Mouse (Mus musculus): ENCODE measurements around the gene Aprt. TPM values are rescaled to one million over a fixed set of nuclear protein-coding genes. Genes with fewer than 3 reads are reported as not detected.

Gene Aprt
- total and polyA plus RNA-seq, 3 experiments: 239 to 287 TPM; not detected in 1

DNA sequence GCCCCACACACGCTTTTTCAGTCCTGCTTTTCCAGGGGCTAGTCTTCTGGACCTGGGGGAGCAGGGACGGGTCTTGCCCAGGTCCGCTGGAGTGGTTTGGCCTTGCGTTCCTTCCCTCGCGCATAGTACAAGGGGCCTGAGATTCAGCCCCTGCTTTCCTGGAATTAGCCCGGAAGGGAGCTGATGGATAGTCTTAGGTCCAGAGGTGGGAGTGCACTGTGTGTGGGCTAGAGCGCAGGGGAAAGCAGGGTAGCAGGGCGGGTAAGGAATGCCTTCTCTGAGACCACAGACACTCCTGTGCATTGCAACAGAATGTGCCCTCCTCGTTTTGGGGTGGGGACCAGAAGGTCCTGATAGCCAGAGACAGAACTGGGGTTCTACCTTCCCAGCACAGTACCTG, 407 bp upstream of the Aprt start:
- H3K27ac ChIP-seq (ENCODE audit: control insufficient read depth, low read depth, low read length): no peak overlapping the region
- peaks cover 0 to 10% of the 10 kb centered on the region in 2 experiments; a peak in 2 of 4 replicates for H3K36me3 ChIP-seq (ENCODE audit: control insufficient read depth in 1 of 2, insufficient read depth in 2 of 2, low read length in 2 of 2)
- no peak overlapping the region for H3K9ac ChIP-seq (ENCODE audit: control insufficient read depth, low read depth, low read length, poor library complexity, severe bottlenecking)
- no peaks in the 10 kb centered on the region for H3K9me3 ChIP-seq (replicated peaks; ENCODE audit: insufficient read depth, low read length)
- TF ChIP-seq SMC3 (IDR thresholded peaks at IDR 0.05; ENCODE audit: low read depth, low read length) (no peak), CHD2 (IDR thresholded peaks at IDR 0.05; ENCODE audit: low read length) (no peak), MAZ (IDR thresholded peaks at IDR 0.05; ENCODE audit: low read depth, low read length) (no peak), POLR2AphosphoS5 (IDR thresholded peaks at IDR 0.05; ENCODE audit: borderline replicate concordance, low read depth, low read length) (no peak), RCOR1 (IDR thresholded peaks at IDR 0.05; ENCODE audit: low read depth, low read length) (no peak), HCFC1 (IDR thresholded peaks at IDR 0.05; ENCODE audit: low read depth, low read length) (no peak), GABPA (IDR thresholded peaks at IDR 0.05; ENCODE audit: low read depth, low read length) (no peak), ZNF384 (IDR thresholded peaks at IDR 0.05; ENCODE audit: low read depth, low read length) (no peak), RAD21 (IDR thresholded peaks at IDR 0.05; ENCODE audit: low read depth, low read length) (no peak), ZC3H11A (IDR thresholded peaks at IDR 0.05; ENCODE audit: low read depth, low read length) (no peak), ZMIZ1 (IDR thresholded peaks at IDR 0.05; ENCODE audit: low read depth, low read length) (no peak), E2F4 (IDR thresholded peaks at IDR 0.05; ENCODE audit: borderline replicate concordance, low read depth, low read length) (no peak), UBTF (IDR thresholded peaks at IDR 0.05; ENCODE audit: borderline replicate concordance, insufficient read depth, low read depth, low read length) (no peak), USF1 (IDR thresholded peaks at IDR 0.05; ENCODE audit: low read depth, low read length) (no peak), NRF1 (IDR thresholded peaks at IDR 0.05; ENCODE audit: insufficient read depth, low read depth, low read length, poor library complexity, severe bottlenecking) (no peak), EP300 (IDR thresholded peaks at IDR 0.05; ENCODE audit: low read depth in 1 of 2, low read length in 2 of 2) (no peak), MXI1 (IDR thresholded peaks at IDR 0.05; ENCODE audit: low read depth, low read length) (no peak)
- no peak overlapping the region for H3K4me3 ChIP-seq (ENCODE audit: control insufficient read depth in 1 of 2, insufficient read depth in 1 of 2, low read depth in 2 of 2, low read length in 2 of 2)
- H3K27me3 ChIP-seq (ENCODE audit: control insufficient read depth in 1 of 2, insufficient read depth in 2 of 2, low read length in 2 of 2): no peaks in the 10 kb centered on the region
- peaks cover 4 to 10% of the 10 kb centered on the region in 2 experiments; a peak in 3 of 4 replicates for H3K4me1 ChIP-seq (ENCODE audit: control insufficient read depth in 1 of 2, insufficient read depth in 2 of 2, low read length in 2 of 2)
- DNase-seq (ENCODE audit: low read depth, low spot score): no peak
- H3K79me2 ChIP-seq (ENCODE audit: control insufficient read depth, insufficient read depth, low read length, poor library complexity): peaks cover 13% of the 10 kb centered on the region

GRCm38 (mm10) chr8:122575735-122576647, 718 bp downstream of the Aprt start:
- no peak for TF ChIP-seq NRF1 (IDR thresholded peaks at IDR 0.05; ENCODE audit: insufficient read depth, low read depth, low read length, poor library complexity, severe bottlenecking)
- TF ChIP-seq POLR2A (IDR thresholded peaks at IDR 0.05; ENCODE audit: control insufficient read depth in 1 of 2, insufficient read depth in 1 of 2, low read depth in 1 of 2, low read length in 2 of 2, poor library complexity in 1 of 2): peak in 1 of 2 experiments; percentile 33; a peak in 1 of 4 replicates
- peak; percentile 62; the same call in 1 of the 2 replicates for TF ChIP-seq SIN3A (IDR thresholded peaks at IDR 0.05; ENCODE audit: low read length)
- Histone ChIP-seq H3K4me1 (ENCODE audit: control insufficient read depth in 1 of 2, insufficient read depth in 2 of 2, low read length in 2 of 2) (peaks cover 4 to 10% of the 10 kb centered on the region in 2 experiments; a peak in 3 of 4 replicates), H3K27ac (ENCODE audit: control insufficient read depth, low read depth, low read length) (peak overlapping the region; percentile 64), H3K36me3 (ENCODE audit: control insufficient read depth in 1 of 2, insufficient read depth in 2 of 2, low read length in 2 of 2) (peaks cover 0 to 10% of the 10 kb centered on the region in 2 experiments; a peak in 2 of 4 replicates), H3K79me2 (ENCODE audit: control insufficient read depth, insufficient read depth, low read length, poor library complexity) (peaks cover 13% of the 10 kb centered on the region), H3K27me3 (ENCODE audit: control insufficient read depth in 1 of 2, insufficient read depth in 2 of 2, low read length in 2 of 2) (no peaks in the 10 kb centered on the region), H3K4me3 (ENCODE audit: control insufficient read depth in 1 of 2, insufficient read depth in 1 of 2, low read depth in 2 of 2, low read length in 2 of 2) (peak overlapping the region; percentile 80 to 89), H3K9ac (ENCODE audit: control insufficient read depth, low read depth, low read length, poor library complexity, severe bottlenecking) (peak overlapping the region; percentile 92), H3K9me3 (replicated peaks; ENCODE audit: insufficient read depth, low read length) (no peaks in the 10 kb centered on the region)
- peak; percentile 43 for DNase-seq (ENCODE audit: low read depth, low spot score)

Measured in MEL (cell line).